Mouse (Mus musculus) embryonic facial prominence, embryonic 15.5 days (tissue): ENCODE measurements around the gene Rps27rt. TPM values are rescaled to one million over a fixed set of nuclear protein-coding genes. Genes with fewer than 3 reads are reported as not detected.
"Not testable (repeated sequence)": the region's sequence is repeated elsewhere in the genome, so short reads cannot be mapped to it uniquely, and the experiment has no call there.

Source experiments
- ATAC-seq: fragments of 200-750 bp; cut with Nextera tagmentation; 2 replicates; pipeline ENCODE4 v1.8.0; 2017; ENCODE audit warnings: low read depth, moderate TSS enrichment; ENCODE audit not compliant: insufficient number of reproducible peaks, low FRiP score, low TSS enrichment
- H3K27ac ChIP-seq: fragments of 300-500 bp; sonication (generic); replicated peaks from 2 replicates; pipeline ENCODE4 v1.5.1; 2015; ENCODE audit warnings: mild to moderate bottlenecking, inconsistent platforms
- H3K27me3 ChIP-seq: fragments of 300-500 bp; sonication (generic); 2 replicates; pipeline ENCODE4 v1.6.1; 2015; ENCODE audit warnings: inconsistent platforms
- H3K36me3 ChIP-seq: fragments of 300-500 bp; sonication (generic); 2 replicates; pipeline ENCODE4 v1.6.1; 2015; ENCODE audit warnings: mild to moderate bottlenecking, inconsistent platforms
- H3K4me1 ChIP-seq: fragments of 300-500 bp; sonication (generic); 2 replicates; pipeline ENCODE4 v1.6.1; 2015; ENCODE audit warnings: inconsistent platforms
- H3K4me2 ChIP-seq: fragments of 300-500 bp; sonication (generic); replicated peaks from 2 replicates; pipeline ENCODE4 v1.6.1; 2015; ENCODE audit warnings: mild to moderate bottlenecking, inconsistent platforms
- H3K4me3 ChIP-seq: fragments of 300-500 bp; sonication (generic); replicated peaks from 2 replicates; pipeline ENCODE4 v1.5.1; 2015; ENCODE audit warnings: mild to moderate bottlenecking, inconsistent platforms
- H3K9ac ChIP-seq: fragments of 300-500 bp; sonication (generic); 2 replicates; pipeline ENCODE4 v1.6.1; 2015; ENCODE audit warnings: inconsistent platforms
- H3K9me3 ChIP-seq: fragments of 300-500 bp; sonication (generic); replicated peaks from 2 replicates; pipeline ENCODE4 v1.6.1; 2016; ENCODE audit warnings: inconsistent platforms
- whole genome bisulfite sequencing: fragments of 180-500 bp; shearing (Covaris S2); methylation state at CpG from one replicate; pipeline ENCODE4 v1.1.7; 2015; 5-methylcytosine and 5-hydroxymethylcytosine counted together
- polyA plus RNA-seq: library from polyadenylated mRNA; unstranded; fragments of >200 nt; fragmentation: Nextera tagmentation; extraction: Ambion mirVana; gene quantifications from 2 replicates; pipeline ENCODE4 v1.2.1, GENCODE M21; 2015

Rps27rt gene
- polyA plus RNA-seq, 1 experiment from 2014 or later: 466 TPM

GRCm38 (mm10) chr9:114979969-114980368 lies 2.6 kb downstream of the Rps27rt start:
- Histone ChIP-seq H3K36me3 (no peaks in the 10 kb centered on the region), H3K9ac (no peak overlapping the region), H3K4me2 (peak overlapping the region; percentile 85; the same call in 1 of the 2 replicates), H3K4me3 (no peak overlapping the region), H3K4me1 (peaks cover 14% of the 10 kb centered on the region), H3K9me3 (no peaks in the 10 kb centered on the region), H3K27ac (no peak overlapping the region), H3K27me3 (0 out of 2 replicates have a peak, but pooled peaks cover 11% of the 10 kb centered on the region)
- WGBS: 46% methylated on average over 6 of the region's 6 CpGs
- ATAC-seq: no peak

GRCm38 (mm10) chr9:114978281-114979111 lies 4.0 kb downstream of the Rps27rt start, which contains the start of gene Osbpl10:
Gene Osbpl10, plus strand, starts transcription at chr9:114978569.
- under 1% methylated on average over 63 of the region's 86 CpGs for WGBS
- Histone ChIP-seq H3K4me1 (peaks cover 14% of the 10 kb centered on the region), H3K9ac (peak within 1 kb of the TSS; percentile 68), H3K27ac (peak within 1 kb of the TSS; percentile 74), H3K4me3 (peak within 1 kb of the TSS; percentile 71), H3K9me3 (no peaks in the 10 kb centered on the region), H3K4me2 (peak within 1 kb of the TSS; percentile 85), H3K27me3 (0 out of 2 replicates have a peak, but pooled peaks cover 11% of the 10 kb centered on the region), H3K36me3 (no peaks in the 10 kb centered on the region)
- ATAC-seq: peak; percentile 85

GRCm38 (mm10) chr9:114977461-114978280 lies 4.9 kb downstream of the Rps27rt start:
- 6% methylated on average over 31 of the region's 31 CpGs for WGBS
- Histone ChIP-seq H3K4me2 (peak overlapping the region; percentile 85), H3K27me3 (0 out of 2 replicates have a peak, but pooled peaks cover 11% of the 10 kb centered on the region), H3K36me3 (no peaks in the 10 kb centered on the region), H3K9ac (peak overlapping the region; percentile 68), H3K27ac (peak overlapping the region; percentile 74; the same call in 1 of the 2 replicates), H3K4me1 (peaks cover 14% of the 10 kb centered on the region), H3K9me3 (no peaks in the 10 kb centered on the region), H3K4me3 (peak overlapping the region; percentile 71)
- ATAC-seq: peak; percentile 44; the same call in 1 of the 2 replicates

- not testable (repeated sequence) for H3K27ac ChIP-seq, ATAC-seq, H3K36me3 ChIP-seq, H3K27me3 ChIP-seq, H3K4me1 ChIP-seq, H3K4me3 ChIP-seq, H3K9ac ChIP-seq, H3K9me3 ChIP-seq, H3K4me2 ChIP-seq
- WGBS: 75% methylated on average over 7 of the region's 7 CpGs
These were observed 16.3 kb downstream of the Rps27rt start for GRCm38 (mm10) chr9:114966286-114966685.

GRCm38 (mm10) chr9:114964093-114964492 lies 18.4 kb downstream of the Rps27rt start:
- H3K27me3 ChIP-seq: no peaks in the 10 kb centered on the region
- no peak overlapping the region for H3K9ac ChIP-seq
- no peak for ATAC-seq
- H3K4me1 ChIP-seq: no peaks in the 10 kb centered on the region
- no peak overlapping the region for H3K4me2 ChIP-seq
- H3K36me3 ChIP-seq: no peaks in the 10 kb centered on the region
- no peak overlapping the region for H3K4me3 ChIP-seq
- no peaks in the 10 kb centered on the region for H3K9me3 ChIP-seq
- 58% methylated on average over 3 of the region's 3 CpGs for WGBS
- no peak overlapping the region for H3K27ac ChIP-seq

- Histone ChIP-seq H3K36me3 (no peaks in the 10 kb centered on the region), H3K4me1 (no peaks in the 10 kb centered on the region), H3K4me3 (no peak overlapping the region), H3K9ac (no peak overlapping the region), H3K4me2 (no peak overlapping the region), H3K27ac (no peak overlapping the region), H3K27me3 (no peaks in the 10 kb centered on the region), H3K9me3 (no peaks in the 10 kb centered on the region)
- no peak for ATAC-seq
- WGBS: 59% methylated on average over 6 of the region's 6 CpGs
These were observed 21.7 kb downstream of the Rps27rt start for GRCm38 (mm10) chr9:114960844-114961243.

- Histone ChIP-seq H3K27me3 (no peaks in the 10 kb centered on the region), H3K27ac (no peak overlapping the region; the same call in 1 of the 2 replicates), H3K4me1 (no peaks in the 10 kb centered on the region), H3K36me3 (no peaks in the 10 kb centered on the region), H3K9ac (no peak overlapping the region), H3K4me2 (no peak overlapping the region), H3K9me3 (no peaks in the 10 kb centered on the region), H3K4me3 (no peak overlapping the region)
- ATAC-seq: no peak
- WGBS: 57% methylated on average over 4 of the region's 4 CpGs
These were observed 22.3 kb downstream of the Rps27rt start for GRCm38 (mm10) chr9:114960043-114960789.

- no peaks in the 10 kb centered on the region for H3K4me1 ChIP-seq
- no peaks in the 10 kb centered on the region for H3K9me3 ChIP-seq
- H3K4me2 ChIP-seq: no peak overlapping the region
- 37% methylated on average over 5 of the region's 5 CpGs for WGBS
- no peaks in the 10 kb centered on the region for H3K27me3 ChIP-seq
- H3K4me3 ChIP-seq: no peak overlapping the region
- H3K9ac ChIP-seq: no peak overlapping the region
- no peak for ATAC-seq
- no peaks in the 10 kb centered on the region for H3K36me3 ChIP-seq
- H3K27ac ChIP-seq: no peak overlapping the region
These were observed 25.6 kb downstream of the Rps27rt start for GRCm38 (mm10) chr9:114956945-114957344.

GRCm38 (mm10) chr9:114955340-114955739 lies 27.2 kb downstream of the Rps27rt start:
- ATAC-seq: no peak
- H3K27ac ChIP-seq: no peak overlapping the region
- WGBS: 88% methylated on average over 11 of the region's 11 CpGs

GRCm38 (mm10) chr9:114952866-114953265 lies 29.7 kb downstream of the Rps27rt start:
- no peak for ATAC-seq
- Histone ChIP-seq H3K4me1 (0 out of 2 replicates have a peak, but pooled peaks cover 4% of the 10 kb centered on the region), H3K27me3 (no peaks in the 10 kb centered on the region), H3K36me3 (no peaks in the 10 kb centered on the region), H3K4me3 (no peak overlapping the region), H3K9ac (no peak overlapping the region), H3K4me2 (no peak overlapping the region), H3K27ac (no peak overlapping the region), H3K9me3 (no peaks in the 10 kb centered on the region)
- 55% methylated on average over 1 of the region's 1 CpGs for WGBS

More at GRCm38 (mm10) chr9:114955340-114955739, 27.2 kb downstream of the Rps27rt start:
- Histone ChIP-seq H3K9me3 (no peaks in the 10 kb centered on the region), H3K27me3 (no peaks in the 10 kb centered on the region), H3K36me3 (no peaks in the 10 kb centered on the region), H3K4me2 (no peak overlapping the region), H3K4me1 (no peaks in the 10 kb centered on the region), H3K4me3 (no peak overlapping the region), H3K9ac (no peak overlapping the region)
